Mouse (Mus musculus) embryo, embryonic 11 days (tissue): ENCODE results near the gene Rab11fip4.

Experiments used
- DNase-seq: peaks from one replicate; pipeline ENCODE4 v3.0.0-alpha.2; 2015

Rab11fip4 gene

DNA sequence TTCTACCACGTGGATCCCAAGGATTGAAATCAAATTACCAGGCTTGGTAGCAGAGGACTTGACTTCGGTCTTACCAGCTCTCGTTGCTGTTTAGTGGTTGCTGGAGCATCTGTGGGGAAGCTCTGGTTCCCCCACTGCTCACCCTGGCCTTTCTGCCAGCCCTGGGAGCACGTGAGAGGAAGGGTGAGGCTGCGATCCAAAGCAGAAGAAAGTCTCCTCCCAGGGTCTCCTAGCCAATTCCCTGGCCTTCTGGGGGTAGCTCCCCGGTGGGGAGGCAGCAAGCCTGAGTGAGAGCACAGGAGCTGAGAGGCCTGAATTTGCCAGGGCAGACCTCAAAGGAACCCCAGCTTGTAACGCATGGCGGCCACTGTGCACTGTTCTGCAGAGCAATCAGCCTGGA is 124.3 kb downstream of the Rab11fip4 start:
- no peak for DNase-seq

- DNase-seq = no peak
These were observed 124.9 kb downstream of the Rab11fip4 start for GRCm38 (mm10) chr11:79715733-79716452.

GRCm38 (mm10) chr11:79716453-79716749 is 125.4 kb downstream of the Rab11fip4 start:
- DNase-seq = no peak

DNA sequence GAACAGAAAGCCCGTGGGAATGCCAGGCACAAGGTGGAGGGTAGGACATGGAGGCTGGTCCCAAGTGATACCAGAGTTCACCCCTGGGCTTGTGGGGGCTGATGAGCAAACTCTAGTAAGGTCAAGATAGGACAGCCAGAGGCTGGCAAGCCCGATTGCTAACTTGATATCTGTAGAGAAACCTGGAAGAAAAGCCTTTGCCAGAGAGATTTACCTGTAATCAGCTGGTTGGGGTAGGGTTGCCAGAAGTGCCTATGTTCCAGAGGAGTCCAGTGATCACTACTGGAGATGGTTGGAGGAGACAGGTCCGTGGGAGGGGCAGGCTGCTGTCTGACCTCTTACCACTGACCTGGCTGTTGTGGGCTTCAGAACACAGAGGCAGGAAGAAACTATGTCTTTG is 126.3 kb downstream of the Rab11fip4 start:
- no peak for DNase-seq

- no peak for DNase-seq
These were observed 126.8 kb downstream of the Rab11fip4 start for GRCm38 (mm10) chr11:79717801-79718200.

DNA sequence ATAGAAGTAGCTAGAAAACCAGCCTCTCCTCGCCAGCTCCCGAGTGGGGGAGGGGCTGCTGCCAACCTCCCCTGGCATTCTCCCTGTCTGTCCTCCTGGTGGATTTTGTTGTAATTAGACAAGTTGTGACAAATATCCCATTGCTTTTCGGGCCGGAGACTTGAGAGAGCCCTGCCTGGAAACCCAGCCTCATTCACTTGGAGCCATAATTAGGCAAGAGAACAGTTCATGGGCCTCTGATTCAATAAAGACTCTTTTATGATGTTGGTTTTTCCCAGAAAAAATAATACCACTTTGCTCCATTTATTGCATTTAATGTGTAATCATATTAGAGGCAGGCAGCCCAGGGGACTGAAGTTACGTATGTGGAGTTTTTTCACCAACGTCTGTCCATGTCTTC is 127.2 kb downstream of the Rab11fip4 start:
- no peak for DNase-seq

GRCm38 (mm10) chr11:79718829-79719346 is 127.9 kb downstream of the Rab11fip4 start:
- DNase-seq = no peak

- no peak for DNase-seq
These were observed 129.7 kb downstream of the Rab11fip4 start for GRCm38 (mm10) chr11:79720737-79721136.

DNA sequence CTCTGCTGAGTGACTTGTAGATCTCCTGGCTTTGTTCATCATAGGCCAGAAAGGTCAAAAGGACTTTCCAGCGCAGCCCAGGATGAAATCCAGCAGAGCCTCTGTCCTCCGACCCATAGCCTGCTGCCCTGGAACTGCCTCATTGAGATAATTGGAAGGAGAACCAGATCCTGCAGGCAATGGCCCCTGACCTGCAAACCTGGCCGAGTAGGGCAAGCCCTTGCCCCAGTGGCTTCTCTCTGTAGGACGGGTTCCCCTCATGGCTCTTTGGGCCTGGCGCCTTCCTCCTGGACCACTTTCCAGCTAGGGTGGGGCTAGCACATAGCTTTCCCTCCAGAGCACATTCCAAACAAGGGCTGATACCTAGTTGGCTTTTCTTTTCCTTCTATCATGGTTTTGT is 131.8 kb downstream of the Rab11fip4 start:
- DNase-seq = no peak

DNA sequence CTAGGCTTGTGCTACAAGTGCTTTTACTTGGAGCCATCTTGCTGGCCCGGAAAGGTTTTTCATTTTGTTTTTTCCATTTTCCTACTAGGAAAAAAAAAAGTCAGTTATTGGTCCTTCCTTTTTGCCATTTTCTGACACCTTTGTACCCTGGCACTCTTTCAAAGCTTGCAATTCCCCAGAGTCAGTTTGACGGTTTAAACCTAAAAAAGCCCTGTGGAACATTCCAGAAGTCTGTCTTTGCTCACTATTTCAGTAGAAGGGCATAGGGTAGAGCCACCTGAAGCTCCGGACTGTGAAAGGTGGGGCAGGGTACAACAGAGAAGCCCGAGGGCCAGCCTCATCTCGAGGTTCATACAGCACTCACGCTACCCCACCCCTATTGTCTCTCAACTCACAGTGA is 134.0 kb downstream of the Rab11fip4 start:
- DNase-seq = no peak

- DNase-seq = no peak
These were observed 138.4 kb downstream of the Rab11fip4 start for GRCm38 (mm10) chr11:79729231-79730047.

DNA sequence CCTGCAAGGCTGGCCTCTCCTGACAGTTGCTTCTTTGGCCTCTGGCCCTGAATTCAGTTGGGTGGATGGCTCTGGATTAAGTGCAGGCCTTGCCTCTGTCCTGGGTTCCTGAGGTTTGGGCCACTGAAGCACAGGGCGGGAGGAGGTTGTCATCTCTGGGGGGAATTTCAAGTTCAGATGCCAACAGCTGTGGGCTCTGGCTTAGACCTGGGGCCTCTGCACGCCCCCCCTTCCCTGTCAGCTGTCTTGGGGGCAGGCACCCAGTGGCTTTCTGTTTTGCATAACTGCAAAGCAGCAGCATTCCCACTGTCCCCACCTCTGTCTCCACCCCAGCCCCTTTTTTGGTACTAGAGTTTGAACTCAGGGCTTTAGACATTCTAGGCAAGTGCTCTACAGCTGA is 139.4 kb downstream of the Rab11fip4 start:
- DNase-seq = no peak

- no peak for DNase-seq
These were observed 140.5 kb downstream of the Rab11fip4 start for GRCm38 (mm10) chr11:79731476-79731875.

DNA sequence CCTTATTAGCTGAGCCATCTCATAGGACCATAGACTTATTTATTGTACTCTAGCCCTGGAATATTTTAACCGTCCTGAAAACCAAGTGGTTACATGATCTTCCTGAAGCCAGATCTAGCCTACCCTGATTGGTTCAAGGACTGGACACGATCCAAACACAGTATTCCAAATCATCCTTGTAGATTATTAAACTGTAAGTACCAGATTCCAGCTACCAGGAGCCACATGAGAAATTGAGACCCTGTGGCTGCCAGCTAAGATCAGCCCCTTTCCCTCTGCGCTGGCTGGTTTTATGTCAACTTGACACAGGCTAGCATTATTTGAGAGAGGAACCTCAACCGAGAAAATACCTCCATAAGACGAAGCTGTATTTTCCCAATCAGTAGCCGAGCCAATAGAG is 142.0 kb downstream of the Rab11fip4 start:
- no peak for DNase-seq

GRCm38 (mm10) chr11:79736232-79737006 is 145.4 kb downstream of the Rab11fip4 start:
- peak; percentile 56 for DNase-seq

- peak; percentile 37 for DNase-seq
These were observed 146.2 kb downstream of the Rab11fip4 start for GRCm38 (mm10) chr11:79737126-79737697.

GRCm38 (mm10) chr11:79737865-79738502 is 147.0 kb downstream of the Rab11fip4 start:
- DNase-seq = no peak

- peak; percentile 60 for DNase-seq
These were observed 147.9 kb downstream of the Rab11fip4 start for GRCm38 (mm10) chr11:79738725-79739558.

DNA sequence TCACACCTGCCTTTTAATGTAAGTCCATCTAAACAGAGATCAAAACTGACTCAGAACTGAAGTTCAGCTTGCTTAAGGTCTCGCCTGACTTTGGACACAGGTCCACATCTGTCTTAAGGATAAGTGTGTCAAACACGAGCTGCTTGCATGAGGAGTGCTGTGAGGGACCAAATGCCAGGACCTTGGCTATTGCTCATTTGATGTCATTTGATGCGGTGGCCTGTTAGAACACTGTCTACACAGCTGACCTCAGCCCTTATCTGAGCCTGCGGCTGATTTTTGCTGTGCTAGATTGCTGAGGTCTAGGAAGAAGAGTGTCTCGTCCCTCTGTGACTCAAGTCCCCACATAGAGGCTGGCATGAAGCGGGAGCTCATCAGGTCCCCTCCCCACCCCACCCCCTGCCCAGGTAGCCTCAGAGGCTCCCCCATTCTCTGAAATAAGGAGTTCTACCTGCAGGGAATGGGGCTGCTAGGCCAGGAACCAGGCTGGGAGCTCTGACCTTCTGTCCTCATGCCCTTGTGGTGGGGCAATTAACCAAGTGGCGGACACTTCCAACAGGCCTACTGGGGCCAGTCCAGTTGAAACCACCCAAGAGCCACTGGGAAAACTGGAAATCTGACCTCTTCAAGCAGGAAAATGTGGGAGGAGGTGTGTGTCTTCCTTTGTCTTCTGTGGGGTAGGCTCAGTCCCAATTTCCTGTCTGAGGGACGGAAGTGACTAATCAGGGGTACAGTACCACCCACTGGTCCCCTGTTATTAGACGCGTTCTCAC is 149.9 kb downstream of the Rab11fip4 start:
- DNase-seq = no peak

GRCm38 (mm10) chr11:79746552-79747102 is 155.6 kb downstream of the Rab11fip4 start:
- no peak for DNase-seq
